Mouse (Mus musculus) kidney, adult 2 months (tissue): ENCODE measurements around the gene Epb41l4b.

ENCODE experiments used
- CTCF ChIP-seq: fragments of 200-500 bp; conservative IDR thresholded peaks from 2 replicates; pipeline ENCODE4 v1.5.1; 2011; ENCODE audit warnings: low read depth, mild to moderate bottlenecking, control low read depth, low read length, moderate library complexity, mixed read lengths; ENCODE audit not compliant: insufficient read depth, insufficient read length
- POLR2A ChIP-seq: fragments of 200-500 bp; IDR thresholded peaks from one replicate; pipeline ENCODE4 v1.6.1; 2011; ENCODE audit warnings: low read depth, low read length, control low read depth

GRCm38 (mm10) chr4:57148182-57148581 lies 4.9 kb upstream of the Epb41l4b start:
- no peak for TF ChIP-seq CTCF
- no peak for TF ChIP-seq POLR2A
